ENCODE assay signal across 22 mouse cellular contexts in the genomic region with DNA sequence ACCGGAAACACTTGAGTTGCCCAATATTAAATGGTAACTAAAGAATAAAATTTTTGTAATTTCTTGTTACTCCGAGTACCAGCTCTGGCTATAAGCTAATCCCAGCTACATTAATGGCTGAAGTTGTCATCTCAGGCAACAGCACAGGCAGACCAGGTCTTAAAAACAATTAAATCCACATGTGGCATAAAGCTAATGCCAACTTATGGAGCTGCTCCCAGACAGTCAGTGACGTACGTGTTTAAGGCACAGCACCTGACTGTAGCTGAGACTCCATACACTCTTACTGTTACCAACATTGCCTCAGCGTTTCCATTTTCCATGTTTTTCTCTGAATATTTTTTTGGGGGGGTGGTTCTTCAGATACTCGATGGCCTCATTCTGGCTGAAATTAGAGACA. TPM values are rescaled to one million over a fixed set of nuclear protein-coding genes. Genes with fewer than 3 reads are reported as not detected.
"Had no signal": no experiment of that assay in that cellular context is flagged by ENCODE, and none has a peak within 500 bp of the region (broad histone marks: within the 10 kb centered on the region; RNA-seq: fewer than 3 reads in every experiment).

No protein-coding gene starts in this region.

- DNase-seq: kidney, adult 2 months; kidney, postnatal 25 days; layer of hippocampus, adult 9-11 months; liver, embryonic 13.5 days; lung, adult 2 months; lung, postnatal 14 days; right cerebral cortex, postnatal 14 days; right cerebral cortex, postnatal 4 days; thymus, adult 2 months; thymus, postnatal 14 days; thymus, postnatal 4 days had no signal

- H3K9ac ChIP-seq: liver, embryonic 13.5 days had no signal

- H3K4me2 ChIP-seq: liver, embryonic 13.5 days had no signal

- H3K4me3 ChIP-seq: liver, embryonic 13.5 days had no signal

- H3K27ac ChIP-seq: kidney, postnatal 0 days; layer of hippocampus, adult 2 months; liver, embryonic 13.5 days; macrophage; midbrain, embryonic 13.5 days; stomach, postnatal 0 days had no signal

- H3K27me3 ChIP-seq: midbrain, embryonic 13.5 days had no signal

- H3K36me3 ChIP-seq: liver, embryonic 13.5 days; midbrain, embryonic 13.5 days had no signal

- H3K9me3 ChIP-seq: liver, embryonic 13.5 days; midbrain, embryonic 13.5 days had no signal

RNA-seq across cellular contexts. Expression of a gene that starts 14.6 kb away (rescaled TPM):
- polyA plus RNA-seq: kidney, embryonic 14.5 days; limb, embryonic 11.5 days; macrophage; midbrain, postnatal 0 days; neural tube, embryonic 11.5 days; neural tube, embryonic 14.5 days; stomach, embryonic 14.5 days had no signal
